In the genomic region with DNA sequence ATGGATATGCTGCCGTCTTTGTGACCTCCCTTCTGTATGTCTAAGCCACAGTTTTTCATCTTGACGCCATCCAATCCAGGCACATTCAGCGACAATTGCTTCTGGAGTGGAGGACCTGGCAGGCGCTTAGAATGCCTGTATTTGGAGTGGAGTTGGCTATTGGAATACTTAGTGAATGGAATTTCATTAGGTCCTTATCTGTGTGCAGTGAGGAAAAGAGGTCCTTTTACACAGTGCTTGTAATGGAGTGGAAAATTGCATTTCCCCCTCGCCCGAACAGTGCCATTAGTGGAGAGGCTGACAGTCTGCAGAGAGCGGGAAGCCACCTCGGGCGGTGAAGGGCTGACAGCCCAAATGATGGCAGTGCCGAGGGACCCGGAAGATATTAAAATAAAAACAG, we compare ENCODE assay signal across 16 mouse cellular contexts.
DNase-seq lines count a peak whose midpoint lies in the region; ATAC-seq lines count a peak whose summit lies in the region.
"Had no signal": no experiment of that assay in that cellular context is flagged by ENCODE, and none has a peak within 500 bp of the region (broad histone marks: within the 10 kb centered on the region; RNA-seq: fewer than 3 reads in every experiment).

No protein-coding gene starts in this region.

- no peaks in the 10 kb centered on the region for H3K27me3 ChIP-seq in embryonic facial prominence, embryonic 13.5 days
- no peaks in the 10 kb centered on the region for H3K27me3 ChIP-seq in embryonic facial prominence, embryonic 10.5 days (replicated peaks; ENCODE audit: low read depth, poor library complexity, severe bottlenecking)
- 0 out of 2 replicates have a peak, but pooled peaks cover 2% of the 10 kb centered on the region for H3K27me3 ChIP-seq in hindbrain, embryonic 15.5 days
- no peaks in the 10 kb centered on the region for H3K27me3 ChIP-seq in hindbrain, embryonic 11.5 days (ENCODE audit: control insufficient read depth, insufficient read depth, low read length)
- H3K27me3 ChIP-seq in forebrain, embryonic 14.5 days (replicated peaks; ENCODE audit: control insufficient read depth, insufficient read depth, low read length) = peaks cover 56% of the 10 kb centered on the region
- H3K27me3 ChIP-seq: stomach, embryonic 15.5 days had no signal

- no peaks in the 10 kb centered on the region for H3K9me3 ChIP-seq in embryonic facial prominence, embryonic 13.5 days
- H3K9me3 ChIP-seq in embryonic facial prominence, embryonic 10.5 days = no peaks in the 10 kb centered on the region
- no peaks in the 10 kb centered on the region for H3K9me3 ChIP-seq in hindbrain, embryonic 15.5 days
- H3K9me3 ChIP-seq in hindbrain, embryonic 11.5 days (ENCODE audit: control insufficient read depth, low read length) = no peaks in the 10 kb centered on the region
- H3K9me3 ChIP-seq in forebrain, embryonic 14.5 days (replicated peaks; ENCODE audit: control insufficient read depth, low read length) = no peaks in the 10 kb centered on the region
- H3K9me3 ChIP-seq: limb, embryonic 13.5 days; stomach, embryonic 15.5 days had no signal

- H3K27ac ChIP-seq in embryonic facial prominence, embryonic 13.5 days = no peak overlapping the region
- no peak overlapping the region for H3K27ac ChIP-seq in embryonic facial prominence, embryonic 10.5 days (replicated peaks)
- H3K27ac ChIP-seq in hindbrain, embryonic 15.5 days (replicated peaks) = no peak overlapping the region
- no peak overlapping the region for H3K27ac ChIP-seq in hindbrain, embryonic 11.5 days (ENCODE audit: low read depth, low read length)
- H3K27ac ChIP-seq in forebrain, embryonic 14.5 days (ENCODE audit: low read depth, low read length) = no peak overlapping the region
- H3K27ac ChIP-seq: limb, embryonic 13.5 days; stomach, embryonic 15.5 days had no signal

- 0 out of 2 replicates have a peak, but pooled peaks cover 5% of the 10 kb centered on the region for H3K4me1 ChIP-seq in embryonic facial prominence, embryonic 13.5 days
- no peaks in the 10 kb centered on the region; the same call in 1 of the 2 replicates for H3K4me1 ChIP-seq in embryonic facial prominence, embryonic 10.5 days
- no peaks in the 10 kb centered on the region for H3K4me1 ChIP-seq in hindbrain, embryonic 15.5 days (replicated peaks)
- no peaks in the 10 kb centered on the region for H3K4me1 ChIP-seq in hindbrain, embryonic 11.5 days (replicated peaks; ENCODE audit: control insufficient read depth, insufficient read depth, low read length)
- H3K4me1 ChIP-seq in forebrain, embryonic 14.5 days (ENCODE audit: control insufficient read depth, insufficient read depth, low read length) = peaks cover 5% of the 10 kb centered on the region
- H3K4me1 ChIP-seq: stomach, embryonic 15.5 days had no signal

- no peak overlapping the region for H3K9ac ChIP-seq in embryonic facial prominence, embryonic 13.5 days
- H3K9ac ChIP-seq in hindbrain, embryonic 15.5 days = no peak overlapping the region
- H3K9ac ChIP-seq in hindbrain, embryonic 11.5 days (ENCODE audit: low read depth, low read length) = no peak overlapping the region
- no peak overlapping the region for H3K9ac ChIP-seq in forebrain, embryonic 14.5 days (ENCODE audit: low read length)
- H3K9ac ChIP-seq: limb, embryonic 13.5 days; stomach, embryonic 15.5 days had no signal

- H3K4me3 ChIP-seq in embryonic facial prominence, embryonic 13.5 days = no peak overlapping the region
- no peak overlapping the region for H3K4me3 ChIP-seq in embryonic facial prominence, embryonic 10.5 days
- no peak overlapping the region for H3K4me3 ChIP-seq in hindbrain, embryonic 15.5 days
- no peak overlapping the region for H3K4me3 ChIP-seq in hindbrain, embryonic 11.5 days (ENCODE audit: low read depth, low read length)
- no peak overlapping the region for H3K4me3 ChIP-seq in forebrain, embryonic 14.5 days (ENCODE audit: low read depth, low read length)
- H3K4me3 ChIP-seq: limb, embryonic 13.5 days; stomach, embryonic 15.5 days had no signal

- H3K4me2 ChIP-seq in embryonic facial prominence, embryonic 13.5 days = 0 out of 2 replicates have a peak overlapping the region, but pooled peaks have one; percentile 12
- peak overlapping the region; percentile 3; the same call in 1 of the 2 replicates for H3K4me2 ChIP-seq in hindbrain, embryonic 15.5 days
- H3K4me2 ChIP-seq in hindbrain, embryonic 11.5 days (replicated peaks; ENCODE audit: low read depth, low read length) = no peak overlapping the region
- H3K4me2 ChIP-seq in forebrain, embryonic 14.5 days (ENCODE audit: low read length) = no peak overlapping the region
- H3K4me2 ChIP-seq: limb, embryonic 13.5 days; stomach, embryonic 15.5 days had no signal

- no peak for DNase-seq in embryonic facial prominence, embryonic 10.5 days (ENCODE audit: low spot score)
- no peak for DNase-seq in hindbrain, embryonic 11.5 days (ENCODE audit: low spot score)
- DNase-seq in forebrain, embryonic 14.5 days (ENCODE audit: low spot score) = peak; percentile 75
- DNase-seq in lung, postnatal 10 days = peak; percentile 23
- no peak for DNase-seq in right cerebral cortex, postnatal 25 days
- DNase-seq in spleen, adult 12 weeks (ENCODE audit: low spot score) = no peak
- DNase-seq: adrenal gland, postnatal 36 days; cerebellum, adult 11 months; gastrocnemius, postnatal 36 days; layer of hippocampus, postnatal 36 days; thymus, postnatal 4 days had no signal

- 56% methylated on average over 11 of the region's 11 CpGs for WGBS in embryonic facial prominence, embryonic 13.5 days
- 72% methylated on average over 11 of the region's 11 CpGs for WGBS in embryonic facial prominence, embryonic 10.5 days
- WGBS in hindbrain, embryonic 15.5 days = 50% methylated on average over 11 of the region's 11 CpGs
- WGBS in hindbrain, embryonic 11.5 days = 54% methylated on average over 11 of the region's 11 CpGs
- 11% methylated on average over 11 of the region's 11 CpGs for WGBS in forebrain, embryonic 14.5 days

- no peak for ATAC-seq in embryonic facial prominence, embryonic 13.5 days (ENCODE audit: insufficient number of reproducible peaks, insufficient read depth, low FRiP score, low TSS enrichment, low read depth)
- no peak for ATAC-seq in hindbrain, embryonic 15.5 days (ENCODE audit: low FRiP score, low read depth)
- no peak for ATAC-seq in hindbrain, embryonic 11.5 days (ENCODE audit: low FRiP score)
- peak; percentile 89 for ATAC-seq in forebrain, embryonic 14.5 days
- ATAC-seq: intestine, postnatal 0 days had no signal

- no peaks in the 10 kb centered on the region for H3K36me3 ChIP-seq in embryonic facial prominence, embryonic 13.5 days
- H3K36me3 ChIP-seq in embryonic facial prominence, embryonic 10.5 days (replicated peaks) = no peaks in the 10 kb centered on the region
- H3K36me3 ChIP-seq in hindbrain, embryonic 15.5 days = no peaks in the 10 kb centered on the region
- H3K36me3 ChIP-seq in hindbrain, embryonic 11.5 days (ENCODE audit: control insufficient read depth, insufficient read depth, low read length) = no peaks in the 10 kb centered on the region
- no peaks in the 10 kb centered on the region for H3K36me3 ChIP-seq in forebrain, embryonic 14.5 days (ENCODE audit: control insufficient read depth, insufficient read depth, low read length)
- H3K36me3 ChIP-seq: limb, embryonic 13.5 days; stomach, embryonic 15.5 days had no signal

Comparison
In these comparisons a context has a peak if more than half of its experiments do, and no peak if none do; other contexts are left out.
1. H3K4me2 ChIP-seq: peak in embryonic facial prominence, embryonic 13.5 days (single experiment) and hindbrain, embryonic 15.5 days (single experiment); none in hindbrain, embryonic 11.5 days (single experiment) and forebrain, embryonic 14.5 days (single experiment).
2. DNase-seq: peak in forebrain, embryonic 14.5 days (single experiment) and lung, postnatal 10 days (single experiment); none in embryonic facial prominence, embryonic 10.5 days (single experiment), hindbrain, embryonic 11.5 days (single experiment), right cerebral cortex, postnatal 25 days (single experiment) and spleen, adult 12 weeks (single experiment).